9 mouse cellular contexts compared by ENCODE assay signal in genomic region chr13:51137702-51138031, GRCm38 (mm10). TPM values are rescaled to one million over a fixed set of nuclear protein-coding genes. Genes with fewer than 3 reads are reported as not detected.
DNase-seq lines count a peak whose midpoint lies in the region; ATAC-seq and TF ChIP-seq lines count a peak whose summit lies in the region.
"Had no signal": no experiment of that assay in that cellular context is flagged by ENCODE, and none has a peak within 500 bp of the region (broad histone marks: within the 10 kb centered on the region; RNA-seq: fewer than 3 reads in every experiment).

No protein-coding gene starts in this region.

- DNase-seq in hindbrain, postnatal 0 days (ENCODE audit: low spot score) = no peak
- peak; percentile 54 for DNase-seq in R1 (ENCODE audit: low read depth, low spot score)
- peak; percentile 37 for DNase-seq in limb, embryonic 11.5 days (ENCODE audit: low spot score)
- no peak for DNase-seq in embryo, embryonic 10 days (ENCODE audit: low spot score)
- no peak for DNase-seq in forebrain, postnatal 0 days
- no peak for DNase-seq in adrenal gland, postnatal 36 days
- DNase-seq: cerebellum, adult 18-20 months had no signal

- H3K4me2 ChIP-seq in hindbrain, embryonic 16.5 days (ENCODE audit: low read length) = no peak overlapping the region
- no peak overlapping the region for H3K4me2 ChIP-seq in hindbrain, postnatal 0 days (ENCODE audit: low read depth, low read length)
- H3K4me2 ChIP-seq in intestine, embryonic 16.5 days (ENCODE audit: low read depth, low read length) = no peak overlapping the region
- H3K4me2 ChIP-seq in limb, embryonic 11.5 days (ENCODE audit: low read depth, severe bottlenecking) = no peak overlapping the region
- no peak overlapping the region for H3K4me2 ChIP-seq in forebrain, postnatal 0 days (ENCODE audit: low read depth)

- no peaks in the 10 kb centered on the region for H3K27me3 ChIP-seq in hindbrain, embryonic 16.5 days (replicated peaks; ENCODE audit: control insufficient read depth, insufficient read depth, low read length)
- H3K27me3 ChIP-seq in hindbrain, postnatal 0 days (ENCODE audit: insufficient read depth, low read length) = no peaks in the 10 kb centered on the region
- no peaks in the 10 kb centered on the region for H3K27me3 ChIP-seq in intestine, embryonic 16.5 days (replicated peaks; ENCODE audit: control insufficient read depth, insufficient read depth, low read length)
- H3K27me3 ChIP-seq in limb, embryonic 11.5 days (ENCODE audit: control insufficient read depth, insufficient read depth, low read length) = no peaks in the 10 kb centered on the region
- H3K27me3 ChIP-seq in forebrain, postnatal 0 days (ENCODE audit: insufficient read depth, low read length) = no peaks in the 10 kb centered on the region

- H3K9ac ChIP-seq in hindbrain, embryonic 16.5 days (ENCODE audit: low read depth, low read length) = no peak overlapping the region
- H3K9ac ChIP-seq in hindbrain, postnatal 0 days (replicated peaks; ENCODE audit: low read length) = no peak overlapping the region
- H3K9ac ChIP-seq in intestine, embryonic 16.5 days (ENCODE audit: low read depth, low read length) = no peak overlapping the region
- H3K9ac ChIP-seq in limb, embryonic 11.5 days (ENCODE audit: low read length) = no peak overlapping the region
- no peak overlapping the region for H3K9ac ChIP-seq in forebrain, postnatal 0 days

- no peak overlapping the region for H3K4me3 ChIP-seq in hindbrain, embryonic 16.5 days (ENCODE audit: low read length)
- no peak overlapping the region for H3K4me3 ChIP-seq in hindbrain, postnatal 0 days (ENCODE audit: low read length)
- H3K4me3 ChIP-seq in intestine, embryonic 16.5 days (ENCODE audit: low read length) = no peak overlapping the region
- no peak overlapping the region for H3K4me3 ChIP-seq in limb, embryonic 11.5 days (ENCODE audit: low read depth, low read length)
- H3K4me3 ChIP-seq in forebrain, postnatal 0 days (ENCODE audit: low read depth, low read length) = no peak overlapping the region

- no peaks in the 10 kb centered on the region for H3K9me3 ChIP-seq in hindbrain, embryonic 16.5 days (ENCODE audit: control insufficient read depth, low read length)
- H3K9me3 ChIP-seq in hindbrain, postnatal 0 days (ENCODE audit: low read length) = no peaks in the 10 kb centered on the region
- H3K9me3 ChIP-seq in intestine, embryonic 16.5 days (ENCODE audit: control insufficient read depth, low read length) = no peaks in the 10 kb centered on the region
- no peaks in the 10 kb centered on the region for H3K9me3 ChIP-seq in limb, embryonic 11.5 days (ENCODE audit: control insufficient read depth, low read length)
- no peaks in the 10 kb centered on the region for H3K9me3 ChIP-seq in forebrain, postnatal 0 days (ENCODE audit: low read length)

- H3K36me3 ChIP-seq in hindbrain, embryonic 16.5 days (ENCODE audit: control insufficient read depth, insufficient read depth, low read length) = peaks cover 14% of the 10 kb centered on the region
- H3K36me3 ChIP-seq in hindbrain, postnatal 0 days (ENCODE audit: insufficient read depth, low read length) = peaks cover 23% of the 10 kb centered on the region; the same call in 1 of the 2 replicates
- H3K36me3 ChIP-seq in intestine, embryonic 16.5 days (ENCODE audit: control insufficient read depth, insufficient read depth, low read length) = peaks cover 6% of the 10 kb centered on the region
- peaks cover 8% of the 10 kb centered on the region for H3K36me3 ChIP-seq in limb, embryonic 11.5 days (ENCODE audit: control insufficient read depth, insufficient read depth, low read length)
- H3K36me3 ChIP-seq in forebrain, postnatal 0 days (ENCODE audit: insufficient read depth) = peaks cover 24% of the 10 kb centered on the region

- H3K4me1 ChIP-seq in hindbrain, embryonic 16.5 days (ENCODE audit: control insufficient read depth, insufficient read depth, low read depth, low read length) = no peaks in the 10 kb centered on the region; the same call in 1 of the 2 replicates
- no peaks in the 10 kb centered on the region for H3K4me1 ChIP-seq in hindbrain, postnatal 0 days (ENCODE audit: insufficient read depth, low read length)
- H3K4me1 ChIP-seq in intestine, embryonic 16.5 days (ENCODE audit: control insufficient read depth, insufficient read depth, low read length) = peaks cover 10% of the 10 kb centered on the region
- H3K4me1 ChIP-seq in limb, embryonic 11.5 days (ENCODE audit: control insufficient read depth, insufficient read depth, low read length) = peaks cover 9% of the 10 kb centered on the region
- no peaks in the 10 kb centered on the region for H3K4me1 ChIP-seq in forebrain, postnatal 0 days (ENCODE audit: insufficient read depth)

- ATAC-seq in hindbrain, embryonic 16.5 days = peak; percentile 57; the same call in 1 of the 2 replicates
- ATAC-seq in hindbrain, postnatal 0 days = no peak
- peak; percentile 85 for ATAC-seq in intestine, embryonic 16.5 days
- ATAC-seq in limb, embryonic 11.5 days (ENCODE audit: insufficient number of reproducible peaks, low FRiP score, low TSS enrichment, low read depth) = no peak; the same call in 1 of the 2 replicates
- ATAC-seq in forebrain, postnatal 0 days = no peak

- TF ChIP-seq CTCF in hindbrain, postnatal 0 days (IDR thresholded peaks at IDR 0.05; ENCODE audit: low read depth) = no peak
- TF ChIP-seq CTCF in forebrain, postnatal 0 days (IDR thresholded peaks at IDR 0.05; ENCODE audit: low read depth) = no peak

- no peak overlapping the region for H3K27ac ChIP-seq in hindbrain, embryonic 16.5 days (ENCODE audit: low read depth, low read length)
- no peak overlapping the region for H3K27ac ChIP-seq in hindbrain, postnatal 0 days
- peak overlapping the region; percentile 52; the same call in 1 of the 2 replicates for H3K27ac ChIP-seq in intestine, embryonic 16.5 days (ENCODE audit: low read length)
- H3K27ac ChIP-seq in limb, embryonic 11.5 days (replicated peaks; ENCODE audit: low read depth, low read length) = no peak overlapping the region
- no peak overlapping the region for H3K27ac ChIP-seq in forebrain, postnatal 0 days (ENCODE audit: low read depth, low read length)

RNA-seq across cellular contexts. Expression of gene Nxnl2, which starts 33.2 kb away (rescaled TPM):
- polyA plus RNA-seq in hindbrain, embryonic 16.5 days (2015; fragmentation: Nextera tagmentation; extraction: Ambion mirVana) = 4.1 and 6.0 TPM in 2 replicates
- 3.0 and 3.8 TPM in 2 replicates for total RNA-seq in hindbrain, postnatal 0 days (2014; rRNA removed)
- polyA plus RNA-seq in hindbrain, postnatal 0 days (2015; fragmentation: Nextera tagmentation; extraction: Ambion mirVana) = 7.2 and 8.6 TPM in 2 replicates
- 1.9 and 2.4 TPM in 2 replicates for polyA plus RNA-seq in intestine, embryonic 16.5 days (2015; fragmentation: Nextera tagmentation; extraction: Ambion mirVana)
- polyA plus RNA-seq in limb, embryonic 11.5 days (2014; fragmentation: Nextera tagmentation; extraction: Ambion mirVana) = 3.9 and 4.4 TPM in 2 replicates
- total RNA-seq in forebrain, postnatal 0 days (2014; rRNA removed) = 2.1 and 3.1 TPM in 2 replicates
- 5.3 and 6.5 TPM in 2 replicates for polyA plus RNA-seq in forebrain, postnatal 0 days (2015; fragmentation: Nextera tagmentation; extraction: Ambion mirVana)
- total RNA-seq in adrenal gland, postnatal 36 days (2021) = under 1 TPM in 1 of 2 experiments, not detected in 1; 0.30 TPM

RNA-seq across cellular contexts. Expression of gene Spin1, which starts 37.0 kb away (rescaled TPM):
- polyA plus RNA-seq in hindbrain, embryonic 16.5 days (2015; fragmentation: Nextera tagmentation; extraction: Ambion mirVana) = 145 and 158 TPM in 2 replicates
- total RNA-seq in hindbrain, postnatal 0 days (2014; rRNA removed) = 174 and 188 TPM in 2 replicates
- 127 and 131 TPM in 2 replicates for polyA plus RNA-seq in hindbrain, postnatal 0 days (2015; fragmentation: Nextera tagmentation; extraction: Ambion mirVana)
- 52.3 and 54.4 TPM in 2 replicates for polyA plus RNA-seq in intestine, embryonic 16.5 days (2015; fragmentation: Nextera tagmentation; extraction: Ambion mirVana)
- polyA plus RNA-seq in limb, embryonic 11.5 days (2014; fragmentation: Nextera tagmentation; extraction: Ambion mirVana) = 136 and 142 TPM in 2 replicates
- total RNA-seq in forebrain, postnatal 0 days (2014; rRNA removed) = 194 and 236 TPM in 2 replicates
- polyA plus RNA-seq in forebrain, postnatal 0 days (2015; fragmentation: Nextera tagmentation; extraction: Ambion mirVana) = 134 and 151 TPM in 2 replicates
- total RNA-seq in adrenal gland, postnatal 36 days (2021) = 10 to 100 TPM; 73.0 to 80.7 TPM

Comparison
In these comparisons a context has a peak if more than half of its experiments do, and no peak if none do; other contexts are left out.
1. ATAC-seq: peak in hindbrain, embryonic 16.5 days (single experiment) and intestine, embryonic 16.5 days (single experiment); none in hindbrain, postnatal 0 days (single experiment), limb, embryonic 11.5 days (single experiment) and forebrain, postnatal 0 days (single experiment).
2. DNase-seq: peak in R1 (single experiment) and limb, embryonic 11.5 days (single experiment); none in hindbrain, postnatal 0 days (single experiment), embryo, embryonic 10 days (single experiment), forebrain, postnatal 0 days (single experiment) and adrenal gland, postnatal 36 days (0 of 2).